Mouse (Mus musculus) myocyte (in vitro differentiated cells): ENCODE measurements around the gene Rnf220.

Experiments used
- E2F4 ChIP-seq: IDR thresholded peaks from one replicate; pipeline ENCODE4 v1.6.1; 2011; ENCODE audit warnings: mild to moderate bottlenecking, control low read depth, moderate library complexity; ENCODE audit not compliant: insufficient read depth
- MAX ChIP-seq: IDR thresholded peaks from one replicate; pipeline ENCODE4 v1.6.1; 2011; ENCODE audit warnings: low read depth, mild to moderate bottlenecking, control low read depth
- MYOG ChIP-seq, 3 experiments: IDR thresholded peaks; one replicate each; pipeline ENCODE4 v1.6.1; 2011; ENCODE audit warnings: control low read depth in 2 of 3, low read depth in 2 of 3, mild to moderate bottlenecking in 2 of 3; ENCODE audit not compliant: insufficient read length in 2 of 3, control insufficient read depth in 1 of 3, insufficient read depth in 1 of 3
- POLR2A ChIP-seq: IDR thresholded peaks from one replicate; pipeline ENCODE4 v1.6.1; 2011; ENCODE audit warnings: low read depth, mild to moderate bottlenecking, control low read depth, moderate library complexity; ENCODE audit not compliant: insufficient read length
- POLR2AphosphoS2 ChIP-seq: IDR thresholded peaks from one replicate; pipeline ENCODE4 v1.6.1; 2011; ENCODE audit warnings: low read depth, control low read depth; ENCODE audit not compliant: insufficient read length
- TCF12 ChIP-seq: IDR thresholded peaks from one replicate; pipeline ENCODE4 v1.6.1; 2011; ENCODE audit warnings: mild to moderate bottlenecking, control low read depth; ENCODE audit not compliant: poor library complexity, insufficient read depth, severe bottlenecking
- USF1 ChIP-seq: IDR thresholded peaks from one replicate; pipeline ENCODE4 v1.6.1; 2011; ENCODE audit warnings: low read depth, mild to moderate bottlenecking, control low read depth, moderate library complexity

- TF ChIP-seq USF1 (no peak), MAX (no peak), TCF12 (no peak), POLR2AphosphoS2 (no peak), MYOG (IDR thresholded peaks at IDR 0.05; ENCODE audit: control insufficient read depth in 1 of 3, insufficient read depth in 1 of 3, insufficient read length in 2 of 3, low read depth in 2 of 3) (no peak), E2F4 (no peak), POLR2A (no peak)
Measured at GRCm38 (mm10) chr4:117272459-117272858, 224.4 kb downstream of the Rnf220 start.
